Mouse (Mus musculus): Measurements from ENCODE around the gene Gm14412.
"Not testable (repeated sequence)": the region's sequence is repeated elsewhere in the genome, so short reads cannot be mapped to it uniquely, and the experiment has no call there.

Gene Gm14412

DNA sequence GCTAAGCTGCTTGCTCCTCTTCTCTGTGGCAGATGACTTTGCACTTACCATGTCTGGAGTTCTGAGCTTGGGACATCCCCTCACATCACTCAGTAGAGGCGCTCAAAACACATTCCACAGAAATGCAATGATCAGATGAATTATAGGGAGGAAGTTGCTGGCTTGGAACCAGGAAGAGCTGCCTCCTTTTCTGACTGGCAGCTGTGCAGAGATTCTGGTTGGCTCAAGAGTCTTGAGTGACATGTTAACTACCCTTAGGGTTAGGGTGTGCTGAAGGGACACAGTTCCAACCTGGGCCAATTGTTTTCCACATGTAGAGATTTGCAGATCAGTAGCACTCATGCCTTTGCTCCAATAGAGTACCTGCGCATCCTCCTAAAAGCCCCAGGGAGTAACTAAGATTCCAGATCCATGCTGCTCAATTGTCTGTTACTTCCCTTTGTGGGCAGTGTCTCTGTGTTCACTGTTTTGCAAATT lies at the start of gene Gm14412:
TSS of gene Gm14412 (minus strand) at position 51 of the 477 bp plus-strand sequence.
- not testable (repeated sequence) for DNase-seq

GRCm38 (mm10) chr2:177329661-177330292 lies 5.7 kb upstream of the Gm14412 start:
- not testable (repeated sequence) for DNase-seq

- DNase-seq, result not testable (repeated sequence)
Observed at GRCm38 (mm10) chr2:177321361-177321760, 2.7 kb downstream of the Gm14412 start.

- DNase-seq, result not testable (repeated sequence)
Observed at GRCm38 (mm10) chr2:177320786-177321320, 3.3 kb downstream of the Gm14412 start.

GRCm38 (mm10) chr2:177318996-177319395 lies 5.1 kb downstream of the Gm14412 start:
- no peak for DNase-seq

GRCm38 (mm10) chr2:177309627-177310026 lies 14.5 kb downstream of the Gm14412 start:
- DNase-seq, result not testable (repeated sequence)

DNA sequence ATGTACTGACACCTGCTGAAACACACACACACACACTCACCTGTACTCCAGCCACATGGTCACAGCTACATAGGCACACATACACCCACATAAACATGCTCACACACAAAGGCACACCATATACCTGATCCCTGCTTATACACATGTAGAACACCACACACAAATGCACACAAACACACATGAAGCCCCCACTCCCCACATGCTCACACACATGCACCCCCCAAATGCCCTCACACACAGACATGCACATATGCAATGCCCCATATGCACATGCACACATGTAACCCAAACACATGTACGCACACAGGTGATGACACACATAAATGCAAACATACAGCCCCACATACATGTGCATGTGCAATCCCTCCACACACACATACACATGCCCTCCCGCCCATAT lies 19.1 kb downstream of the Gm14412 start:
- not testable (repeated sequence) for DNase-seq

GRCm38 (mm10) chr2:177283701-177284100 lies 40.4 kb downstream of the Gm14412 start:
- DNase-seq, result not testable (repeated sequence)

DNA sequence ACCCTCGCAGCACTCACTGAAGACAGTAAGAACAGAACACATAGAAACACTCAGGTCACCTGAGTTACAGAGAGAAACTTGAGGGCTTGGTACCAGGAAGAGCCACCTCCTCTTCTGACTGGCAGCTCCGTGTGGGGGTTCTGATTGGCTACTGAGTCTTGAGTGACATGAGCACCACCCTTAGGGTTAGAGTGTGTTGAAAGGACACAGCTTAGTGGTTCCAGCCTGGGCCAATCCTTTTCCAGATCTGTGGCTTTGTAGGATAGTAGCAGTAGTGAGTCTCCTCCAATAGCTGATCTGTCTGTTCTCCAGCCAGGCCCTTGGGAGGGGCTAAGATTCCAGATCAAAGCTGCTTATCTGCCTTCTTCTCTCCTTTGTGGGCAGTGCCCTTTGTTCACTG lies 46.4 kb downstream of the Gm14412 start:
- not testable (repeated sequence) for DNase-seq

- not testable (repeated sequence) for DNase-seq
Observed at GRCm38 (mm10) chr2:177272237-177272636, 51.9 kb downstream of the Gm14412 start.

DNA sequence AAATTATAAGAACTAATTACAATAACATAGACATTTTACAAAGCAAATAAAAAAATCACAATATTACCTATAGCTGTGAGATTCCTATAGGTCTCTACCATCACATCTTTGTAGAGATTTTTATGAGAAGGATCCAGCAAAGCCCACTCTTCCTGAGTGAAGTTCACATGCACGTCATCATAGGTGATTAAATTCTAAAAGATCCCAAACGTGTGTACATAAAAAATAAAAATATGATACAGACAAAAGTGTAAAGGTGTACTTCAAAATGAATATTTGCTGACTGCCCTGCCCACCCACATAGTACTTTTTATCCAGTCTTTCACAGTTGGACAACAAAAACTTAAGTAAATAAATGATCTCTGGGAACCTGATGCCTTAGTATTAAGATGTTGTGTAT lies 57.2 kb downstream of the Gm14412 start, which contains the start of gene Gm14409:
TSS of gene Gm14409 (minus strand) at position 101 of the 400 bp plus-strand sequence.
- DNase-seq, result not testable (repeated sequence)

Data from thymus, adult 18-20 months (tissue).